Mouse (Mus musculus) induced T-regulatory cell, adult 2 months (primary cell): ENCODE measurements around the gene Cog7.

Experiments used
- DNase-seq: peaks from one replicate; pipeline ENCODE4 v3.0.0-alpha.2; 2012; ENCODE audit warnings: low read depth

Cog7 gene

DNA sequence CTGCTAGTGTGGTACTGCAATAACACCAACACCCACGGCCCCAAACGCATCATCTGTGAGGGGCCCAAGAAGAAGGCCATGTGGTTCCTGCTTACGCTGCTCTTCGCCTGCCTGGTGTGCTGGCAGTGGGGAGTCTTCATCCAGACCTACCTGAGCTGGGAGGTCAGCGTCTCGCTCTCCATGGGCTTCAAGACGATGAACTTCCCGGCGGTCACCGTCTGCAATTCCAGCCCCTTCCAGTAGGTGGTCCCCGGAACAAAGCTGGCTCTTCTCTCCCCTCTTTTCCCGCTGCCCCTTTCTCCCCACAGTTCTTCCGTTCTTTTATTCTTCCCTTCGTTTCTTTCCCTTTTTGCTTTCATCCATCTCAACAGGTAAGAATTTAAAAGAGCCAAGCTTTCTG lies 82.2 kb downstream of the Cog7 start:
- DNase-seq = peak; percentile 31

DNA sequence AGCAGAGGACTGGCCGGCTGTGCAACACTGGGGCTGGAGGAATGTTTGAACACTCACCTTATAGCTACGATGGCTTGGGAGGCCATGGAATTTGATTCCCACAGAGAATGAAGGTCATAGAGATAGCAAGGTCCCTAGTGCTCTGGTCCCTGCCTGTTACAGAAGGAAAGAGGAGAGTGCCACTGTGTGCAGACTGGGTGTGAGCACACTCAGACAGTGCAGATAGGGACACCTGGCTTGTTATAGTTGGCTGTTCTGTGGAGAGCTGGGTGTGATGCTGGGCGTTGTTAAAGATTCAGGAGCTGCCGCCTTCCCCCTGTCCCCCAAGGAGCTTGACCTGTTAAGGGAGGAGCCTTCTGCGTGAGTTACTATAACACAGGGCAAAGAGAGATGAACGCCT lies 84.8 kb downstream of the Cog7 start:
- DNase-seq = no peak

DNA sequence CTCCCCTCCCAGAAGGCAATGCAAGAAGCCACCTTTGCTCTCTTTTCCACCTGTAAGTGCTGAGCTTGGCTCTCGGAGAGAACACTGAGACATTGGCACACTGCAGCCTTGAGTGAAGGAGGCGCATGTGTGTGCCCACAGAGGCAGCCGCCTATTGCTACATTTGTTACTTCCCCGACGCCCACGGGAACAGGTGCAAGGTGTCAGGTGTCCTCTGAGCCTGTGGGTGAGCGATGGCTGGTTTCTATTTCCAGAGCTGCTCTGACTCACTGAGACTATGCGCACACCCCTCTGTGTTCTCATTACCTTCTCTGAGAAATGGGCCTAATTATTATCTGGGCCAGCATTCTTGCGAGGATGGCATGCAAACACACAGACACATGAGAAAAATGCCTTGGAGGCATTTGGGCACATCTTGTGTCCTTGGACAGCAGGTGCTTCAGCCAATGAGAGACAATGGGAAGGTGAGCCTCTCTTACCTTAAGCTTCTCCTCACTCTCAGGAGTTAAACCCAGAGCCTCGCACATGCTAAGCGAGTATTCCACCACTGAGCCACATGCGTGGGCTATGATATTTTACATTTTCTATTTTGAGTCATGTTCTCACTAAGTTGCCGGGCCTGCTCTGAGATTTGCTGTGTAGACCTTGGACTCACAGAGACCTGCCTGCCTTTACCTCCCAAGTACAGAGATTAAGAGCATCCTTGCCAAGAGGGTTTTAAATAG lies 90.7 kb downstream of the Cog7 start:
- DNase-seq = no peak

DNA sequence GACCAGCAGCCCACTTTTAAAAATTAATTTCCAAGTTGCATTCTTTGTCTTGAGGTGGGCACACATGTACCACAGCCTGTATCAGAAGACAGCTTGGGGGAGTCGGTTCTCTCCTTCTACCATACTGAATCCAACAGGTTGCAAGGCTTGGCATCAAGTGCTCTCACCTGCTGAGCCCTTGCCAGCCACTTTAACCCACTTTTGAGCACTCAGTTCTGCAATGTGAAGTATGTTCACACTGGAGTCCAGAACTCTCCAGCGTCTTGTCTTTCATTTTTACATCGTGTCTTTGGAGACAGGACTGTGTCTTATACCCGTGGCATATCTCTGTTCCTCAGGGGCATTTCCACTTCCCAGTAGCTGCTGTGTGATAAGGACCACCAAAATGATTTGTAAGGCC lies 101.3 kb downstream of the Cog7 start:
- DNase-seq = no peak

DNA sequence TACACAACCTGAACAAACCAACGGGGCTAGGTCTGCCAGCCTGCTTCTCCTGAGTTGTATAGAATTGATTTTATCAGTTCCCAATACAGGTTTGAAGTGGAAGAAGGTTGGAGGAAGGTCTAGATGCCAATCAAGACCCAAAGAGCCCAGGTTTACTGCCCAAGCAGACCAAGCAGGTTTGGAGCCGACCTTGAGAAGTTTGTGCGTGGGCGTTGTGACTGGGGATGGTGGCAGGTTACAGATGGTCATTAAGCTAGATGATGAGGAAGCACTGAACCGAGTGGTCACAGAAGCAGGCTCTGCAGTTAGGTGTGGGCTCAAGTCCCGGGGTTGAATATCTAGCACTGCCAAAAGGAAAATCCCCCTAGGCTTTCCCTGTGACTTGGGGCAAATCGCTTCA lies 106.7 kb downstream of the Cog7 start:
- no peak for DNase-seq

DNA sequence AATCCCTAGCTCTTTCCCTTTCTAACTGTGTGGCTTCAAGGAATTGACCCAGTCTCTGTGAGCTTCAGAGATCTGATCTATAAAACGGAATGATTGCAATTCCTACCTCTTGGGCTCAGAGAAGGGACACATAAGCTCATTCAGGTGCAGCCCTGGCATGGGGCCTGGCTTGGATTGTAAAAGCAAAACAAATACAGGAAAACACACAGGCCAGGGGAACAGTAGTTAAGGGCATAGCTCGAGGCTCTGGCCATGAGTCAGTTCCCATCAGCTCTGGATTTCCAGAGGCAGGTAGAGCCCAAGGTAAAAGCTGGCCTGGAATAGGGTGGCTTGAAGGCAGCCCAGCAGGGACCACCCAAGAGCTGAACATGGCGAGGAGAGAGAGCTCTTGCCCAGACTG lies 107.5 kb downstream of the Cog7 start:
- DNase-seq = no peak

DNA sequence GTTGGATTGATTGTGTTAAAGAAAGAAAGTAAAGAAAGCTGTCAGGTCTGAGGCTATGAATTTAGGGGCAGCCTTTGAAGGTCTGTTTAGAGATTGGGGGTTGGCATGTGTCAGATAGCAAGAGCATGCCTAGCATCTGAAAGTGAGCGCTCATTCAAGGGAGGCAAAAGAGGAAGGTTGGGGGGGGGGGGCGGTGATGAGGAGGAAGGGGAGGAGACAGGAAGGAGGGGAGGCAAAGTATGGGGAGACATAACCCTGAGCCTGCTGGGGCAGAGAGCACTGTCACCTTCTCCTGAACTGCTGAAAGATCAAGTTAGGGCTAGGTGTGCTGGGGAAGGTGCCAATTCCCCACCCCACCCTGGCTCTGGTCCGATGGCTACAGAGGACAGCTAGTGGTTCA lies 109.9 kb downstream of the Cog7 start:
- no peak for DNase-seq

DNA sequence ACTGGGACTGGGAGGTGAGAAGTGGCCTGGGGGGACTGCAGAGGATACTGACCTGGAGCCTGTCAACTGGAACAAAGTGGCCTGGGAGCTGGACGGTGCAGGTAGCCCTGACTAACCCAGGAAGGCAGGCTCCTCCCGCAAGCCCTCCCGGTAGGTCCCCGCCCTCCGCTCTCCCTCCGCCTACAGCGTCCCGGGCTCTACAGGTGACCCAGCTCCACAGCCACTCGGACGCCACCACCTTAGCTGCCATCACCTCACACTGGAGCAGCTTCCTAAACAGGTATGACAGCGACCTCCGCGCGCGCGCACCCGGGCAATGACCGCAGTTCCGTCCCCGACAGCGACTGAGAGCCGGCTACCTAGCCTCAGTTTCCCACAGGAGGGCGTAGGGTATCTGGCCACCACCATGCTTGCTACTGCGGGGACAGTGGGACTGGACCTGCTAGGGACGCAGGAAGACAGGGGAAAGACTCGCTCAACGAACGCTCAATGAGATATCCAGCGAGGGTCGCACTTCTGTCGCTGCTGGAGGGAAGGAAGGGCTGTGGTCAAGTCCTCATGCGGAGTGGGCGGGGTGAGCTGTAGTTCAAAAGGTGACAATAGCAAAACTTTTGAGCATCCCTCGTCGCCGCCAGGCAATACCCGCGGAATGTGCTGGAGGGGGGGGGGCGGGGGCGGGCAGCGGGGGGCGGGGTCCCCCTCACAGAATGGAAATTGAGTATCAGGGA lies 116.5 kb downstream of the Cog7 start, which contains the start of gene Scnn1b:
Gene Scnn1b, plus strand, starts transcription at position 181 of the 728 bp plus-strand sequence.
- no peak for DNase-seq

DNA sequence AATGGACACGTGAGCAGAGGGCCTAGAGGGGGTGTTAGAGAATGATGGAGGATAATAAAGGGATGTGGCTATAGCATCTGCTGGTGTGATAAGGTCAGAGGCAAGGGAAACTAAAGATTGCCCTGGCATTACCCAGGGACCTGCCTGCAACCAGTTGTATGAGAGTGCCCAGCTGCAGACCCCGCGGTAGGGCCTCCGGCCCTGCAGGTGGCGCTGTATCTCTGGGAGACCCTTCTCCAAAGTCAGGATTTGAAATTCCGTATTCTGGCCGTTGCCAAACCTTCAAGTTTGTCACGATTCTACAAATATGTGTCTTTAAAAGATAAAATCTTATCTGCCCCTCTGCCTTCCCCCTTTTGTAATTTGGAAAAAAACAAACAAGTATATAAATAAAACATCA lies 122.6 kb downstream of the Cog7 start:
- DNase-seq = peak; percentile 2

DNA sequence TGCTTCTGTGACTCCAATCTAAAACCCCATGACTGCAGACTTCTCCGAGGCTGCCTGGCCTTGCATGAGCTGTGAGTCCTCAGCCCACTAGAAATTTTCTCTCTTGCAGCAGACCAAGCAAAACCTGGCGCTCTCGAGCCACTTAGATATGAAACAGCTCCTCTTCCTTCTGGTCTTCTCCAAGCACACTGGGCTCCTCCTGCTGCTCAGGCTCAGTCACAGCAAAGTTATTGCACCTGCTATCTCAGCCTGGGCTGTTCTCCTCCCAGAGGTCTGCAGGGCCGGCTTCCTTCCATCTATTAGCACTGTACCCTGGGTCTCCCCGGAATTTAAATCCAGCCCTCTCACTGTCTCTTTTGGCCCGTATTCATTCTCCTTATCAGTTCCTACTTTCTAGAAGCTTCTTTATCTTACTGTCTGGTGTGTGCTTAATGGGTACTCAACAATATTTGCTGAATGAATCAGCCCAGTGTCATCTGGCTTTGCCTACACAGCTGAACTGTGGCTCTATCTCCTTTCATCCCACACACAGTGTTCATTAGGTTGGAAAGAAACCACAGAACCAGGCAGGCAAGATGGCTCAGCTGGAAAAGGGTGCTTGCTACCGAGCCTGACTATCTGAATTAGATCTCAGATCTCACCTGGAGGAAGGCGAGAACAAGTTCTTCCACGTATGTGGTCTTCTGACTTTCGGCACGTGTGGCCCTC lies 124.2 kb downstream of the Cog7 start:
- no peak for DNase-seq

DNA sequence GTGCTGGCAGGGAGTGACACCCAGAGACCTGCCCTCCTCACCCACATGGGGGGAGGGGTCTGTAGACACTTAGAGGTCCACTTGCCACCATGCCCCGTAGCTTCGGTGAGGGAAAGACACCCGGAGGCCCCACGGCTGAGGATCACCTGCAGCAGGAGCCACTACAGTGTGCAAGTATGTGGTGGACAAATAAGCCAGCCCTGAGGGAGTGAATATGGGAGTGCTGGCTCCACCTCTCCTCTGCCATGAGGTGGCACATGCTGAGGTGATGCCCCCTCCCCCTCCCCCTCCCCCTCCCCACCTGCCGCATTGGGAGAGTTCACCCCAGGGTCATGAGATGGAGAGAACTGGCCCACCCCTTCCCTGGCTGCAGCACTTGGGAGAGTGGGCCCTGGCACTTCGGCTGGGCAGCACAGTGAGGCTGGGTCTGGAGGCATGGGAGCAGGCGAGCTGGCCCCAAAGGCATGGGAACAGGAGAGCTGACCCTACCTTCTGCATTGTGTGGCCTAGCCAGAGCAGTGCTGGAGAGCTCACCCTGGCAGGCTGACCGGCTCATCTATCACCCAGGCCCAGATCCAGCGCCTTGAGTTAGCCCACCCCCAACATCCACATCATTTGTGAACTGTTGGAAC lies 132.9 kb downstream of the Cog7 start:
- no peak for DNase-seq

DNA sequence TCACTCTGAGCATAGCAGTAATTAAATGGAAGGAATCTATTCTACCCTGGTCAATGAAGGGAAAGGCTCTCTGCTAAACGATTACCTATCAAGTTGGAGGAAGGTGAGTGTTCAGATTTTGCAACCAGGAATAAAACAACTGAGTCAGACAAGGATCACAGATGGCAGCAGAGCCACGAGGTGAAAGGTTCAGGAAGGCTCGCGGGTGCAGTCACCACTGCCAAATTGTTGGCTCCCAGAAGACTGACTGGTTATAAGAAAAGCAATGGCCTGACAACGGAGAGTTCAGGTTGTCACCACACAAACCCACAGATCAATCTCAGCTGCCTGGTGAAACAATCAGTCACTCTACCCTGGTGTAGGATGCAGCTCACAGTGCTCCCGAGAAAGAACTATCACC lies 135.5 kb downstream of the Cog7 start:
- DNase-seq = no peak

DNA sequence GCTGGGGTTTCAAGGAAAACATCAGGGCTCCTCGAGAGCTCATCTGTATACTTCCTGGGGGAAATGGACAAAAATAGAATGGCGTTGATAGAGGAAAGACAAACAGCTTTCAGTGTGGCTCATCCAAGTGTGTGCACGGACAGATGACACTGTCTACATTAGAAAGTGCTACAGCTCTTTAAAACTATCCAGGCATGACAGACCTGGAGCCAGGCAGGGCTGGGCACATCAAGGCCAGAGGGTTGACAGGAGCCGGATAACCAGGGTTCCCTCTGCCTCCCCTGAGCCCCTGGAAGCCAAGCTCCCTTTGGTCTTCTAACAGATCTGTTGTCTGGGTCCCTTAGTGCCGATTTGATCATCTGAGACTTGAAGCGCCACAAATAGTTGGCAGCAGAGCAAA lies 139.3 kb downstream of the Cog7 start:
- DNase-seq = no peak

DNA sequence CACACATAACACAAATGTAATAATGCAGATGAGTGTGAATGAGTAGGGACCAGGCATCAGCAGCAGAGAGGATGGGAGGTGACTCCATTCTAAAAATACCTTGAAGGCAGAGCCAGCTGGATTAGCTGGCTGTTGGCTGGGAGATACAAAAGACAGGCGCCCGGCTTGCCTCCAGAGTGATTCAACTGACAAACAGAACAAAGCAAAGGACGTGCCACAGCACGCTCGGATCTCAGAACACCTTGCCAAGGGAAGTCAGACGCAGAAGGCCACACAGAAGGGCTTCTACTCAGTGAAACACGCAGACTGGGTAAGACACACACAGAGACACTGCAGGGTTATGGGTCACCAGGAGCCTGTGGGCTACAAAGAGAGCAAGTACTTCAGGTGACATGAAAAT lies 140.7 kb downstream of the Cog7 start:
- DNase-seq = no peak

DNA sequence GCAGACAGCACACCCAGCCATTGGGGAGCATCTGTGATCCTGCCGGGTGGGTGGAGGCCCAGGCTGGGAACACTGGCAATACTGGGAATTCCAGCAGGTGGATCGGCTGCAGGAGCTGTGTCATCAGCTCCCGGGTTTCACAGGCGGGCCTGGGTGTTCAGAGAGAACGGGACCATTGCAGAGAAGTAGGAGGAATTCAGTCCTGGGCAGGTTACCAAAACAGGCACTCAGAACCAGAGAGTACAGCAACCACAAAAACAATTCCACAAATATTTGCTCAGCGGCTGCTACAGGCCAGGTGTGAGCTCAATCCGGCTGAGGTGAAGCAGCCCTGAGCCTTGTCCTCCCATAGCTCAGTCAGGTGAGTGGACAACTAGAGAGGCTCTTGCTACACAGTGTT lies 144.7 kb downstream of the Cog7 start:
- no peak for DNase-seq

DNA sequence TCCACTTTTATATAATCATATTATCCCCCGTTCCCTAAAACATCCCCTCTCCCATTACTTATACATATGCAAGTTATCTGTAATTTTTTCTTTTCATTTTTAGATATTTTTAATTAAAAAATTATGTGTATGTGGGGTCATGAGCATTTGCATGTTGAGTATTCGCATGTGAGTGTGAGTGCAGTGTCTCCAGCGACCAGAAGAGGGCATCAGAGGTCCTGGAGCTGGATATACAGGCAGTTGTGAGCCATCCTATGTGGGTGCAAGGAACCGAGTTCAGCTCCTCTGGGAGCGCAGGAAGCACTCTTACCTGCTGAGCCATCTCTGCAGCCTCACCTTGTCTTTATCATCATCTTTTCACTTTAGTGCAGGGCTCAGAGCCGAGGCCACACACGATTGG lies 146.1 kb downstream of the Cog7 start:
- peak; percentile 11 for DNase-seq
